Mouse (Mus musculus): ENCODE measurements around the gene Thra. TPM values are rescaled to one million over a fixed set of nuclear protein-coding genes. Genes with fewer than 3 reads are reported as not detected.

Gene Thra
- polyA plus RNA-seq, 1 experiment from 2014 or later = 41.4 TPM

GRCm38 (mm10) chr11:98775348-98776051 is 35.1 kb downstream of the Thra start:
- no peak; the same call in 1 of the 2 replicates for ATAC-seq (ENCODE audit: low FRiP score)
- no peaks in the 10 kb centered on the region for H3K9me3 ChIP-seq (ENCODE audit: control insufficient read depth, low read length)
- H3K4me3 ChIP-seq (ENCODE audit: low read depth, low read length) = peak overlapping the region; percentile 22
- H3K4me1 ChIP-seq (replicated peaks; ENCODE audit: control insufficient read depth, insufficient read depth, low read length) = peaks cover 12% of the 10 kb centered on the region
- no peaks in the 10 kb centered on the region for H3K27me3 ChIP-seq (ENCODE audit: control insufficient read depth, insufficient read depth, low read length)
- peak overlapping the region; percentile 63 for H3K4me2 ChIP-seq (replicated peaks; ENCODE audit: low read depth, low read length)
- peak overlapping the region; percentile 32; the same call in 1 of the 2 replicates for H3K9ac ChIP-seq (ENCODE audit: low read depth, low read length)
- WGBS = 11% methylated on average over 15 of the region's 15 CpGs
- 0 out of 2 replicates have a peak overlapping the region, but pooled peaks have one; percentile 33 for H3K27ac ChIP-seq (ENCODE audit: low read depth, low read length)
- H3K36me3 ChIP-seq (ENCODE audit: control insufficient read depth, insufficient read depth, low read length) = no peaks in the 10 kb centered on the region
- peak; percentile 93 for DNase-seq (ENCODE audit: low spot score)

GRCm38 (mm10) chr11:98776052-98776764 is 35.8 kb downstream of the Thra start:
- H3K4me1 ChIP-seq (replicated peaks; ENCODE audit: control insufficient read depth, insufficient read depth, low read length) = peaks cover 12% of the 10 kb centered on the region
- H3K27ac ChIP-seq (ENCODE audit: low read depth, low read length) = peak overlapping the region; percentile 33; the same call in 1 of the 2 replicates
- WGBS = 57% methylated on average over 12 of the region's 12 CpGs
- H3K4me3 ChIP-seq (ENCODE audit: low read depth, low read length) = no peak overlapping the region
- H3K27me3 ChIP-seq (ENCODE audit: control insufficient read depth, insufficient read depth, low read length) = no peaks in the 10 kb centered on the region
- H3K9me3 ChIP-seq (ENCODE audit: control insufficient read depth, low read length) = no peaks in the 10 kb centered on the region
- H3K4me2 ChIP-seq (replicated peaks; ENCODE audit: low read depth, low read length) = peak overlapping the region; percentile 12; the same call in 1 of the 2 replicates
- DNase-seq (ENCODE audit: low spot score) (no peak), ATAC-seq (ENCODE audit: low FRiP score) (no peak)
- no peaks in the 10 kb centered on the region for H3K36me3 ChIP-seq (ENCODE audit: control insufficient read depth, insufficient read depth, low read length)
- peak overlapping the region; percentile 32; the same call in 1 of the 2 replicates for H3K9ac ChIP-seq (ENCODE audit: low read depth, low read length)

DNA sequence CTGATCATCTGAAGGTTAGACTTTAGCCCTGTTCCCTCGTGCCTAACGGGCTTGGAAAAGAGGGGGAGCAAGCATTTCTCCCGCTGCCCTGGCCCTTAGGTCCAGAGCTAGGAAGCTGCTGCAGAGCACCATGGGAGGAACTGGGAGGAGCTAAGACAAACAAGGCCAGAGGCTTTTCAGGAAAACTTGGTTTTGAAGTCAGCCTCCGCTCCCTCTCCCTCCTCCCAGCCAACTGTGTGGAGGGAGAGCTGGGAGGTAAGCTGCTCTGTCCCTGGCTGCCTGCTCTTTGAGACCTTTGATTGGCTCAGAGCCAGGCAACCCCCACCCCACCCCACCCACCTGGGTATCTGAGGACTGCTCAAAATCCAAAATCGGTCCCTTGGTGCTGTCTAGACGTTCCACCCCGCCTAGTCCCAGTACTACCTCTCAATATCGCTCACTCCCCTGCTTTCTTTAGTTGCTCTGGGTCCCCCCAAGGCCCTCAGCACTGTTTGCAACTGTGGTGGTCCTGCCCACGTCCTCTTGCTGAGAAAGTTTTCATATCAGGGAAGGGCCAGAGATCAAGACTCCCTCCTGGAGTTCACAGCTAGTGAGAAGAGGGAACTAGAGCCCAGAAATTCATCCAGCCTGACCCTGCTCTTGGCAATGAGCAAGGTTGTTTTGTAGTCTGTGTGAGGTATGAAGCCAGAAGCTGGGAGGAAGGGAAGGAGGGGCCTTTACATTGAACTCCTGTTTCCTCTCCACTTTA is 36.6 kb downstream of the Thra start:
- 9% methylated on average over 9 of the region's 9 CpGs for WGBS
- no peak for ATAC-seq (ENCODE audit: low FRiP score)
- no peak overlapping the region for H3K4me3 ChIP-seq (ENCODE audit: low read depth, low read length)

DNA sequence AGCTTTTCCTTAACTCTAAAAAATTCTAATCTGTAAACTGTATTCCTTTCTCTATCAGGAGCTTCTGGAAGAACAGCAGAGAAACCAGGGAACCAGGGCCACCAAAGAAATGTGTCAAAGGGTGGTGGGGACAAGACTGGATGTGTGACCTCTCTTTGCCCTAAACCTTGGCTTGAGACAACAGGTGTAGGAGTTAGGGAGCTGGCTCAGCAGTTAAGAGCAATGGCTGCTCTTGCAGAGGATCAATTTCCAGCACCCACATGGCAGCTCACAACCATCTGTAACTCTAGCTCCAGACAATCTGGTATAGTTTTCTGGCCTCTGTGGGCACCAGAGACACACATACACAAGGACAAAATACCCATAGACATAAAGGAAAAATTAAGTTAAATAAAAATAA is 37.5 kb downstream of the Thra start:
- Histone ChIP-seq H3K4me3 (ENCODE audit: low read depth, low read length) (no peak overlapping the region), H3K4me1 (replicated peaks; ENCODE audit: control insufficient read depth, insufficient read depth, low read length) (peaks cover 25% of the 10 kb centered on the region), H3K9me3 (ENCODE audit: control insufficient read depth, low read length) (no peaks in the 10 kb centered on the region), H3K4me2 (replicated peaks; ENCODE audit: low read depth, low read length) (no peak overlapping the region), H3K27ac (ENCODE audit: low read depth, low read length) (no peak overlapping the region), H3K36me3 (ENCODE audit: control insufficient read depth, insufficient read depth, low read length) (no peaks in the 10 kb centered on the region), H3K9ac (ENCODE audit: low read depth, low read length) (no peak overlapping the region), H3K27me3 (ENCODE audit: control insufficient read depth, insufficient read depth, low read length) (no peaks in the 10 kb centered on the region)
- ATAC-seq (ENCODE audit: low FRiP score) (no peak), DNase-seq (ENCODE audit: low spot score) (no peak)

More for the DNA sequence above, 36.6 kb downstream of the Thra start:
- Histone ChIP-seq H3K27ac (ENCODE audit: low read depth, low read length) (peak overlapping the region; percentile 43; the same call in 1 of the 2 replicates), H3K27me3 (ENCODE audit: control insufficient read depth, insufficient read depth, low read length) (no peaks in the 10 kb centered on the region), H3K36me3 (ENCODE audit: control insufficient read depth, insufficient read depth, low read length) (no peaks in the 10 kb centered on the region), H3K4me1 (replicated peaks; ENCODE audit: control insufficient read depth, insufficient read depth, low read length) (peaks cover 16% of the 10 kb centered on the region), H3K9ac (ENCODE audit: low read depth, low read length) (no peak overlapping the region), H3K4me2 (replicated peaks; ENCODE audit: low read depth, low read length) (no peak overlapping the region), H3K9me3 (ENCODE audit: control insufficient read depth, low read length) (no peaks in the 10 kb centered on the region)
- peak; percentile 45 for DNase-seq (ENCODE audit: low spot score)

GRCm38 (mm10) chr11:98781851-98782512 is 41.5 kb downstream of the Thra start:
- H3K9me3 ChIP-seq (ENCODE audit: control insufficient read depth, low read length) = no peaks in the 10 kb centered on the region
- H3K4me1 ChIP-seq (replicated peaks; ENCODE audit: control insufficient read depth, insufficient read depth, low read length) = peaks cover 25% of the 10 kb centered on the region
- ATAC-seq (ENCODE audit: low FRiP score) (no peak), DNase-seq (ENCODE audit: low spot score) (peak; percentile 54)
- no peaks in the 10 kb centered on the region for H3K27me3 ChIP-seq (ENCODE audit: control insufficient read depth, insufficient read depth, low read length)
- H3K4me3 ChIP-seq (ENCODE audit: low read depth, low read length) = no peak overlapping the region
- peak overlapping the region; percentile 19 for H3K9ac ChIP-seq (ENCODE audit: low read depth, low read length)
- peak overlapping the region; percentile 29; the same call in 1 of the 2 replicates for H3K4me2 ChIP-seq (replicated peaks; ENCODE audit: low read depth, low read length)
- H3K27ac ChIP-seq (ENCODE audit: low read depth, low read length) = peak overlapping the region; percentile 55; the same call in 1 of the 2 replicates
- 11% methylated on average over 12 of the region's 14 CpGs for WGBS
- H3K36me3 ChIP-seq (ENCODE audit: control insufficient read depth, insufficient read depth, low read length) = no peaks in the 10 kb centered on the region

GRCm38 (mm10) chr11:98782651-98783235 is 42.3 kb downstream of the Thra start:
- WGBS = 1% methylated on average over 17 of the region's 17 CpGs
- Histone ChIP-seq H3K4me1 (replicated peaks; ENCODE audit: control insufficient read depth, insufficient read depth, low read length) (peaks cover 25% of the 10 kb centered on the region), H3K36me3 (ENCODE audit: control insufficient read depth, insufficient read depth, low read length) (no peaks in the 10 kb centered on the region), H3K9ac (ENCODE audit: low read depth, low read length) (peak overlapping the region; percentile 42; the same call in 1 of the 2 replicates), H3K4me3 (ENCODE audit: low read depth, low read length) (no peak overlapping the region), H3K27ac (ENCODE audit: low read depth, low read length) (peak overlapping the region; percentile 55), H3K27me3 (ENCODE audit: control insufficient read depth, insufficient read depth, low read length) (no peaks in the 10 kb centered on the region), H3K9me3 (ENCODE audit: control insufficient read depth, low read length) (no peaks in the 10 kb centered on the region), H3K4me2 (replicated peaks; ENCODE audit: low read depth, low read length) (peak overlapping the region; percentile 29)
- ATAC-seq (ENCODE audit: low FRiP score) (peak; percentile 22; the same call in 1 of the 2 replicates), DNase-seq (ENCODE audit: low spot score) (no peak)

GRCm38 (mm10) chr11:98783236-98783696 is 42.8 kb downstream of the Thra start:
- H3K4me3 ChIP-seq (ENCODE audit: low read depth, low read length) = 0 out of 2 replicates have a peak overlapping the region, but pooled peaks have one; percentile 1
- ATAC-seq (ENCODE audit: low FRiP score) (peak; percentile 56; the same call in 1 of the 2 replicates), DNase-seq (ENCODE audit: low spot score) (peak; percentile 75)
- H3K27me3 ChIP-seq (ENCODE audit: control insufficient read depth, insufficient read depth, low read length) = no peaks in the 10 kb centered on the region
- peak overlapping the region; percentile 29 for H3K4me2 ChIP-seq (replicated peaks; ENCODE audit: low read depth, low read length)
- H3K36me3 ChIP-seq (ENCODE audit: control insufficient read depth, insufficient read depth, low read length) = no peaks in the 10 kb centered on the region
- peak overlapping the region; percentile 42; the same call in 1 of the 2 replicates for H3K9ac ChIP-seq (ENCODE audit: low read depth, low read length)
- no peaks in the 10 kb centered on the region for H3K9me3 ChIP-seq (ENCODE audit: control insufficient read depth, low read length)
- H3K27ac ChIP-seq (ENCODE audit: low read depth, low read length) = peak overlapping the region; percentile 55
- 2% methylated on average over 20 of the region's 20 CpGs for WGBS
- peaks cover 25% of the 10 kb centered on the region for H3K4me1 ChIP-seq (replicated peaks; ENCODE audit: control insufficient read depth, insufficient read depth, low read length)

Data from hindbrain, embryonic 11.5 days (tissue).